Mouse (Mus musculus) midbrain, embryonic 14.5 days (tissue): ENCODE data around the gene Gm47995. TPM values are rescaled to one million over a fixed set of nuclear protein-coding genes. Genes with fewer than 3 reads are reported as not detected.
"Not testable (repeated sequence)": the region's sequence is repeated elsewhere in the genome, so short reads cannot be mapped to it uniquely, and the experiment has no call there.

ENCODE experiments used
- ATAC-seq: fragments of 200-750 bp; cut with Nextera tagmentation; 2 replicates; pipeline ENCODE4 v1.8.0; 2017; ENCODE audit warnings: moderate number of reproducible peaks, moderate library complexity; ENCODE audit not compliant: low FRiP score, low TSS enrichment
- DNase-seq: peaks from one replicate; pipeline ENCODE4 v3.0.0-alpha.2; 2015
- H3K27ac ChIP-seq: fragments of 300-500 bp; sonication (generic); replicated peaks from 2 replicates; pipeline ENCODE4 v1.5.1; 2014; ENCODE audit warnings: mild to moderate bottlenecking, low read depth, low read length, moderate library complexity
- H3K27me3 ChIP-seq: fragments of 300-500 bp; sonication (generic); 2 replicates; pipeline ENCODE4 v1.6.1; 2014; ENCODE audit warnings: low read length, control low read depth, mixed read lengths; ENCODE audit not compliant: control insufficient read depth, insufficient read depth
- H3K36me3 ChIP-seq: fragments of 300-500 bp; sonication (generic); 2 replicates; pipeline ENCODE4 v1.6.1; 2014; ENCODE audit warnings: low read length, control low read depth; ENCODE audit not compliant: control insufficient read depth, insufficient read depth
- H3K4me1 ChIP-seq: fragments of 300-500 bp; sonication (generic); 2 replicates; pipeline ENCODE4 v1.6.1; 2014; ENCODE audit warnings: mild to moderate bottlenecking, antibody characterized with exemption, low read length, control low read depth; ENCODE audit not compliant: control insufficient read depth, insufficient read depth
- H3K4me2 ChIP-seq: fragments of 300-500 bp; sonication (generic); 2 replicates; pipeline ENCODE4 v1.6.1; 2014; ENCODE audit warnings: mild to moderate bottlenecking, low read length, moderate library complexity
- H3K4me3 ChIP-seq: fragments of 300-500 bp; sonication (generic); replicated peaks from 2 replicates; pipeline ENCODE4 v1.5.1; 2014; ENCODE audit warnings: low read depth, low read length
- H3K9ac ChIP-seq: fragments of 300-500 bp; sonication (generic); replicated peaks from 2 replicates; pipeline ENCODE4 v1.6.1; 2014; ENCODE audit warnings: mild to moderate bottlenecking, low read length, moderate library complexity
- H3K9me3 ChIP-seq: fragments of 300-500 bp; sonication (generic); 2 replicates; pipeline ENCODE4 v1.6.1; 2016; ENCODE audit warnings: low read length, control low read depth, mixed read lengths; ENCODE audit not compliant: control insufficient read depth
- WGBS: fragments of 180-500 bp; shearing (Covaris S2); extraction: QIAGEN DNeasy Blood & Tissue Kit; methylation state at CpG from one replicate; pipeline ENCODE4 v1.1.7; 2014; 5-methylcytosine and 5-hydroxymethylcytosine counted together
- polyA plus RNA-seq: library from polyadenylated mRNA; unstranded; fragments of >200 nt; fragmentation: Nextera tagmentation; extraction: Ambion mirVana; gene quantifications from 2 replicates; pipeline ENCODE4 v1.2.1, GENCODE M21; 2014

Gene Gm47995
- polyA plus RNA-seq: not detected in 2 replicates

- not testable (repeated sequence) for H3K9ac ChIP-seq, DNase-seq, H3K4me3 ChIP-seq, H3K27ac ChIP-seq, H3K36me3 ChIP-seq, H3K27me3 ChIP-seq, H3K4me2 ChIP-seq, ATAC-seq, H3K9me3 ChIP-seq, H3K4me1 ChIP-seq
- WGBS: 88% methylated on average over 2 of the region's 4 CpGs
These were observed at the start of gene Gm47995 for GRCm38 (mm10) chr1:151198120-151198519. TSS of gene Gm47995 (plus strand) at chr1:151198448.

DNA sequence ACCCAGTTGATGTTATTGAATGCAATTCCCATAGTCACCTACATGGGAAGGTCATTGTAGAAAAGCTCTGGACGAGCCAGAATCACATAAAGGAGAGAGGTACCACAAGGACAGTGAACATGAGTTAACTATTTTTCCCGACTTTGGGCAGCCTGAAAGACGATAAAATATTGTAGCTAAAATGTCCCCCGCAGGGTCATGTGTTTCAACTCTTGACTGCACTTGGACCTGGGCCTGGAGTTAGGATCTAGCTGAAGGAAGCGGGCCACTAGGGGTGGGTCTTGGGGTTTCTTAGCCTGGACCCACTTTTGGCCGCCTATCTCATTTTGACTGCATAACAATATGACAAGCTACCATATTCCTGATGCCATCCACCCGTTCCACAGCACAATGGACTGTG is 48.0 kb upstream of the Gm47995 start:
- DNase-seq: no peak
- Histone ChIP-seq H3K4me1 (no peaks in the 10 kb centered on the region), H3K4me2 (no peak overlapping the region), H3K36me3 (no peaks in the 10 kb centered on the region), H3K4me3 (no peak overlapping the region), H3K27me3 (no peaks in the 10 kb centered on the region), H3K27ac (no peak overlapping the region), H3K9me3 (no peaks in the 10 kb centered on the region), H3K9ac (no peak overlapping the region)
- no peak for ATAC-seq
- WGBS: 92% methylated on average over 7 of the region's 7 CpGs

DNA sequence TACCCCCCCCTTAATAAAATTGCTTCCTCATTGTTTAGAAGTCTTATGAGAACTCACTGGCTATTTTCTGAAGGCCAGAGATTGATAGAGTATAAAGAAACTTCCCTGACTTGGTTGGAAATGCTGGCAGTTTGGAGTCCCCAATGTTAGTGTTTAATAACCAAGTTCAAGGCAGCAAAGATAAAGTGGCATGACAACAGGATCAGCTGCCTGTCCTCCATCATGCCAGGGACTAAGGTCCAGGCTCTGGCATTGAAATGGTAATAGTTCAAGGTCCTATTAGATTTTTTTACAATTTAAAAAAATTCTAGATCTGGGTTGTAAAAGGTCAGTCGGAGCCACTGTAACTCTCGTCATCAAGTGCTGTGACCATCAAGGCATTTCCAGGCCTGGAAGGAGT is 47.2 kb upstream of the Gm47995 start:
- Histone ChIP-seq H3K27ac (no peak overlapping the region), H3K4me2 (no peak overlapping the region), H3K27me3 (no peaks in the 10 kb centered on the region), H3K36me3 (no peaks in the 10 kb centered on the region), H3K9ac (no peak overlapping the region), H3K4me3 (no peak overlapping the region), H3K9me3 (no peaks in the 10 kb centered on the region), H3K4me1 (no peaks in the 10 kb centered on the region)
- no peak for ATAC-seq
- DNase-seq: no peak
- 74% methylated on average over 2 of the region's 2 CpGs for WGBS

- no peak for ATAC-seq
- Histone ChIP-seq H3K4me2 (no peak overlapping the region), H3K9ac (no peak overlapping the region), H3K27me3 (no peaks in the 10 kb centered on the region), H3K4me1 (no peaks in the 10 kb centered on the region), H3K36me3 (no peaks in the 10 kb centered on the region), H3K9me3 (no peaks in the 10 kb centered on the region), H3K4me3 (no peak overlapping the region), H3K27ac (no peak overlapping the region)
- DNase-seq: no peak
- WGBS: 92% methylated on average over 6 of the region's 6 CpGs
These were observed 45.1 kb upstream of the Gm47995 start for GRCm38 (mm10) chr1:151153056-151153652.

DNA sequence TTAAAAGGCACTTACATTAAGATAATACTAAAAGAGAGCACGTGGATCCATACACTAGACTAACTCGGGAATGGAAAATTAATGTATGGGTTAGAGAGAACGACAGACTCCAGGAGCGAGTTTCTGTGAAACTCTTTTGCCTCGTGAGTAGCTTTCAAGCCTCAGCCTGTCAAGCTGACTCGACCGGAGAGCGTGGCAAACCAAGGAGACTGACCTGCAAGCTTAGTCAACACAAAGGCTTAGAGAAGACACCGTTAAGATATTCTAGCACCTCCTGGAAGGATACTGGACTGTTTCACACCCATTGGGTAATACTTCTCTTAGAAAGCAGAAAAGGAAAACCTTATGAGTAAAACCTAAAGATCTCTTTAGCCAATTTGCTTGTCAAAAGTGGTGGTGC is 44.1 kb upstream of the Gm47995 start:
- not testable (repeated sequence) for H3K27me3 ChIP-seq, ATAC-seq, H3K9ac ChIP-seq, H3K9me3 ChIP-seq, H3K27ac ChIP-seq, H3K4me3 ChIP-seq, H3K4me2 ChIP-seq, H3K36me3 ChIP-seq, DNase-seq, H3K4me1 ChIP-seq
- 91% methylated on average over 9 of the region's 9 CpGs for WGBS

- DNase-seq: no peak
- 86% methylated on average over 3 of the region's 3 CpGs for whole genome bisulfite sequencing
- ATAC-seq: no peak
These were observed 42.1 kb upstream of the Gm47995 start for GRCm38 (mm10) chr1:151156129-151156528.

DNA sequence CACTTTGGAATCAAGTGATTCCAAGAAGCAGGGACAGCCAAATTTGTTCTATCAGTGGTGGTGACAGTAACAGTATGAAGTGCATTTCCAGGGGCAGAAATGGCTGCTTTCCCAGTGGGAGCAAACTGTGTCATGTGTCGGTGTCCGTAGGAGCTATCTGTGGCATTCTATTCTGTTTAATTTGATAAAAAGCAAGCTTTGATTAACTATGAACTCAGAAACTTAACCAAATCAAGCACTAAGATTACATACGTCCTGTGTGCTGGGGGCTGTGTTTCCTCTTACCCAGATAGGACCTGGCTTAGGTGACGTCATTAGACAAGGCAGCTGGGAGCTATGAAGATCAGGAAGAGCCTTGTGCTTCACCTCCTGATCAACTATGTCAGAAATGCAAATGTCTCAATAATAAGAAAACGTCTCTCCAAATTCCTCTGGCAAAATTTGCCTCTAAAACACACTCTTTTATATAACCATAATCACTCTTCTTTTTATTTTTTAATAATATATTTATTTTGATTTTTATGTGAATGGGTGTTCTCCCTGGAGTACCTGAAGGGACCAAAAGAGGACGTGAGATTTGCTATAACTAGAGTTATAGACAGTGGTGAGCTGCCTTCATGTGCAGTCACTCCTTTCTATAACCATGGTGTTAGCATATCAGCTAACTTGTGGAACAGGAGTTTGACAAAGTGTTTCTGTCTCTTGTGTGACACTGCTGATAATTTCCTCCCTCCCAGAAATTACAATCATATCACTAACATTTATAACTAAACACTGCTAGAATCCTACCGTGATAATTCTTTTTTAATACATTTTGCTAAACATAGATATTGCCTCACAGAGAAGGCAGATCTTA is 41.2 kb upstream of the Gm47995 start:
- H3K36me3 ChIP-seq: no peaks in the 10 kb centered on the region
- 82% methylated on average over 7 of the region's 7 CpGs for WGBS
- no peak overlapping the region for H3K4me2 ChIP-seq
- no peak overlapping the region for H3K9ac ChIP-seq
- H3K27me3 ChIP-seq: no peaks in the 10 kb centered on the region
- no peaks in the 10 kb centered on the region for H3K9me3 ChIP-seq
- DNase-seq (no peak), ATAC-seq (no peak)
- peaks cover 6% of the 10 kb centered on the region; the same call in 1 of the 2 replicates for H3K4me1 ChIP-seq
- H3K4me3 ChIP-seq: no peak overlapping the region
- H3K27ac ChIP-seq: no peak overlapping the region

More at GRCm38 (mm10) chr1:151156129-151156528, 42.1 kb upstream of the Gm47995 start:
- H3K9me3 ChIP-seq: no peaks in the 10 kb centered on the region
- H3K36me3 ChIP-seq: no peaks in the 10 kb centered on the region
- H3K27me3 ChIP-seq: no peaks in the 10 kb centered on the region
- H3K4me1 ChIP-seq: peaks cover 6% of the 10 kb centered on the region; the same call in 1 of the 2 replicates
- H3K4me2 ChIP-seq: no peak overlapping the region
- no peak overlapping the region for H3K27ac ChIP-seq
- H3K9ac ChIP-seq: no peak overlapping the region
- H3K4me3 ChIP-seq: no peak overlapping the region

DNA sequence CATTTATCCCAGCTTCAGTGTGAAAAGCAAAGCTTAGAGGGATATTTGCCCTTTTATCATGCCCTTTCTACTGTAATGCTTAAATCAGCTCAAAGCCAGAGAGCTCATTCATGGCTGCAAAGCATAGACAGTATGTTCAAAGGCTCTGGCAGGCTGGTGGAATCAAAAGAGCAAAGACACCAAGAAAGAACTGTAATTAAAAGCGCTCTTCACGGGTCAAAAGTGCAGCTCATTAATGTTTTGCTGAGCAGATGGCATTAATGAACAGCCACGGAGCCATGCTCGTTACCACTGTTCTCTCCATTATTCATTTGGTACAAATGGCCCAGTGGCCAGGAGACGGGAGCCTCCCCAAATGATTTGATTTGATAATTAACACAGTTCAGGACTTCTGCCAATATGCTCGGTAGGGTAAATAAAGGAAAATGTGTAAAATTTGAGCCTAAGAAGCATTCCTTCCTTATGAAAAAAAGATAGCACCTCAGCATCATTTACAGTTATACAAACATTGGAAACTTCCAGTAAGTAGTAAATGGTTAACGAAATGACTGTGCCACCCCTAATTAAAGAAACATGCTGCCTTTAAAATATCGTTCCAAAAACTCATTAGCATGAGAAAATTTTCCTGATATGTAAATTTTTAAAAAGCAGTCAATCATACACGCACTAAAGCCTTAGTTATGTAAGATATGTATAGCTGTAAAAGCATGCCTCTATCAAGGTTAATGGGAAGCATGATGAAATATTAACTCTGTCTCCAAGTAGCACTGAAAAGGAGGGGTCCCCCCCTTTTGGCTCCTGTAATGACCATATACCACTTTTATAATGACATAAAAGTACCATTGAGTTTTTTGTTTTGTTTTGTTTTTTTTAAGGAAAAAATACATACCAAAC is 40.0 kb upstream of the Gm47995 start:
- Histone ChIP-seq H3K4me3 (no peak overlapping the region), H3K4me1 (peaks cover 6% of the 10 kb centered on the region; the same call in 1 of the 2 replicates), H3K36me3 (no peaks in the 10 kb centered on the region), H3K4me2 (no peak overlapping the region), H3K9ac (no peak overlapping the region), H3K9me3 (no peaks in the 10 kb centered on the region), H3K27ac (0 out of 2 replicates have a peak overlapping the region, but pooled peaks have one; percentile 20), H3K27me3 (no peaks in the 10 kb centered on the region)
- ATAC-seq (peak; percentile 67; the same call in 1 of the 2 replicates), DNase-seq (peak; percentile 70)
- WGBS: 41% methylated on average over 9 of the region's 9 CpGs
